ENCODE assay signal across 8 mouse cellular contexts in genomic region chr2:151979470-151980354, GRCm38 (mm10). TPM values are rescaled to one million over a fixed set of nuclear protein-coding genes. Genes with fewer than 3 reads are reported as not detected.
DNase-seq lines count a peak whose midpoint lies in the region; ATAC-seq lines count a peak whose summit lies in the region.

Fam110a (minus strand) TSS chr2:151980219.

- peak within 1 kb of the TSS; percentile 72 for H3K4me3 ChIP-seq in heart, embryonic 12.5 days
- H3K4me3 ChIP-seq in kidney, embryonic 16.5 days (ENCODE audit: low read length) = peak within 1 kb of the TSS; percentile 86

- H3K36me3 ChIP-seq in heart, embryonic 12.5 days = no peaks in the 10 kb centered on the region
- H3K36me3 ChIP-seq in kidney, embryonic 16.5 days (ENCODE audit: insufficient read depth, low read length) = 0 out of 2 replicates have a peak, but pooled peaks cover 3% of the 10 kb centered on the region

- H3K9me3 ChIP-seq in heart, embryonic 12.5 days (replicated peaks) = no peaks in the 10 kb centered on the region
- no peaks in the 10 kb centered on the region for H3K9me3 ChIP-seq in kidney, embryonic 16.5 days (ENCODE audit: low read length)

- peak; percentile 93 for ATAC-seq in erythroid progenitor cell, adult 5-6 weeks (replicated peaks; ENCODE audit: low FRiP score, poor library complexity, severe bottlenecking)
- ATAC-seq in heart, embryonic 12.5 days (ENCODE audit: insufficient number of reproducible peaks, low FRiP score) = peak; percentile 89
- peak; percentile 82 for ATAC-seq in kidney, embryonic 16.5 days (ENCODE audit: low FRiP score, low TSS enrichment)

- DNase-seq in CD4-positive helper T cell, adult 2 months (ENCODE audit: low read depth, low spot score) = peak; percentile 85
- peak; percentile 72 for DNase-seq in brain, embryonic 18.5 days (ENCODE audit: low read depth, low spot score)
- DNase-seq in liver = peak; percentile 90
- peak; percentile 69 to 79 for DNase-seq in monocyte, adult 2 months (ENCODE audit: low read depth in 1 of 2, low spot score in 2 of 2)
- peak; percentile 72 to 80 for DNase-seq in spleen, postnatal 14 days (ENCODE audit: low spot score in 2 of 2)

- 1% methylated on average over 46 of the region's 46 CpGs for WGBS in heart, embryonic 12.5 days
- WGBS in kidney, embryonic 16.5 days = 0% methylated on average over 46 of the region's 46 CpGs

- H3K4me2 ChIP-seq in heart, embryonic 12.5 days = peak within 1 kb of the TSS; percentile 79
- peak within 1 kb of the TSS; percentile 75 for H3K4me2 ChIP-seq in kidney, embryonic 16.5 days (replicated peaks; ENCODE audit: low read depth, low read length)

- H3K9ac ChIP-seq in heart, embryonic 12.5 days = peak within 1 kb of the TSS; percentile 80
- peak within 1 kb of the TSS; percentile 88 for H3K9ac ChIP-seq in kidney, embryonic 16.5 days (replicated peaks; ENCODE audit: low read length)

- peaks cover 26% of the 10 kb centered on the region for H3K4me1 ChIP-seq in heart, embryonic 12.5 days (replicated peaks)
- H3K4me1 ChIP-seq in kidney, embryonic 16.5 days (ENCODE audit: insufficient read depth, low read length) = peaks cover 44% of the 10 kb centered on the region

- H3K27me3 ChIP-seq in heart, embryonic 12.5 days (replicated peaks) = peaks cover 16% of the 10 kb centered on the region
- no peaks in the 10 kb centered on the region for H3K27me3 ChIP-seq in kidney, embryonic 16.5 days (ENCODE audit: insufficient read depth, low read length)

- no peak within 1 kb of the TSS for H3K27ac ChIP-seq in heart, embryonic 12.5 days (ENCODE audit: poor library complexity, severe bottlenecking)
- peak within 1 kb of the TSS; percentile 73 for H3K27ac ChIP-seq in kidney, embryonic 16.5 days (ENCODE audit: low read length)

RNA-seq across cellular contexts. Expression of gene Fam110a, which starts in this region (rescaled TPM):
- total RNA-seq in erythroid progenitor cell, adult 5-6 weeks (2015; ENCODE audit: low replicate concordance) = 1.3 and 4.7 TPM in 2 replicates
- total RNA-seq in erythroid progenitor cell, adult 5-6 weeks (2017; ENCODE audit: low replicate concordance) = 1.8 and 3.6 TPM in 2 replicates
- 10.3 and 10.9 TPM in 2 replicates for polyA plus RNA-seq in heart, embryonic 12.5 days (2016; fragmentation: Nextera tagmentation; extraction: Ambion mirVana)
- 32.1 and 34.9 TPM in 2 replicates for polyA plus RNA-seq in kidney, embryonic 16.5 days (2015; fragmentation: Nextera tagmentation; extraction: Ambion mirVana)
